Mouse (Mus musculus): ENCODE results near the gene Frs2.

DNA sequence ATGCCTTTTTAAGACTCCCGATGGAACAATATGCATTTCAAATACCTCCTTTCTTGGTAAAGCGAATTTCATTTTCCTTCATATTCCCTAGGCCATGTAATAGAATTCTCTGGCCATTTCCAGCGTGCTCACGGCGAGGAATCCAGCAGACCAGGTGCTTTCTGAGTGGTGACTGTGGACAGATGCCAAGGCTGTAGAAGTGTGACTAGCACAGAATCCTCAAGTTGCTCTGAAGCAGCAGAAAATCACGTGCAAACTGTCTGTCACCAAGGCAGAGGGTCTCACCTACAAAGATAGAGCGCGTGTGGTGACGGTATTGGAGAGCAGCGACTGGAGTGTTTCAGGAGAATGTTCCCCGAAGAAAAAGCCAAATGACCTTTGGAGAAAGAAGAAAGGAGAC lies 11.8 kb upstream of the Frs2 start:
- no peak for TF ChIP-seq CTCF (IDR thresholded peaks at IDR 0.05; ENCODE audit: borderline replicate concordance, extremely low read depth, insufficient read depth, insufficient read length)
- TF ChIP-seq POLR2A (IDR thresholded peaks at IDR 0.05; ENCODE audit: borderline replicate concordance, extremely low read depth, insufficient read depth, insufficient read length, poor library complexity, severe bottlenecking): no peak

Measured in brain, embryonic 14.5 days (tissue).